Mouse (Mus musculus): ENCODE measurements around the gene Apoa2. TPM values are rescaled to one million over a fixed set of nuclear protein-coding genes. Genes with fewer than 3 reads are reported as not detected.
A peak's percentile ranks its signal among the peaks of the same experiment; 100 is the strongest.

Gene Apoa2
- polyA plus RNA-seq, 1 experiment = 1.2 TPM

- TF ChIP-seq CTCF (IDR thresholded peaks at IDR 0.05; ENCODE audit: borderline replicate concordance, insufficient read depth, low read length) (no peak), POLR2A (IDR thresholded peaks at IDR 0.05; ENCODE audit: low read depth, low read length) (no peak)
- H3K4me3 ChIP-seq (ENCODE audit: insufficient read depth, low read length) = peak overlapping the region; percentile 90
- H3K4me1 ChIP-seq (ENCODE audit: control insufficient read depth, insufficient read depth, low read length) = peaks cover 2% of the 10 kb centered on the region; the same call in 1 of the 2 replicates
- no peak overlapping the region for H3K27ac ChIP-seq (ENCODE audit: insufficient read depth, low read length)
Measured at GRCm38 (mm10) chr1:171221281-171222193, 3.3 kb upstream of the Apoa2 start.

- Histone ChIP-seq H3K27ac (ENCODE audit: insufficient read depth, low read length) (peak within 1 kb of the TSS; percentile 23; the same call in 1 of the 2 replicates), H3K4me3 (ENCODE audit: insufficient read depth, low read length) (peak within 1 kb of the TSS; percentile 90), H3K4me1 (ENCODE audit: control insufficient read depth, insufficient read depth, low read length) (peaks cover 2% of the 10 kb centered on the region; the same call in 1 of the 2 replicates)
- TF ChIP-seq CTCF (IDR thresholded peaks at IDR 0.05; ENCODE audit: borderline replicate concordance, insufficient read depth, low read length) (no peak), POLR2A (IDR thresholded peaks at IDR 0.05; ENCODE audit: low read depth, low read length) (peak; percentile 82)
Measured at GRCm38 (mm10) chr1:171222238-171223155, 2.4 kb upstream of the Apoa2 start, which contains the start of gene Tomm40l. Tomm40l (minus strand) TSS chr1:171222514.

GRCm38 (mm10) chr1:171223168-171223567 lies 1.7 kb upstream of the Apoa2 start:
- Histone ChIP-seq H3K27ac (ENCODE audit: insufficient read depth, low read length) (peak overlapping the region; percentile 23; the same call in 1 of the 2 replicates), H3K4me1 (ENCODE audit: control insufficient read depth, insufficient read depth, low read length) (peaks cover 2% of the 10 kb centered on the region; the same call in 1 of the 2 replicates), H3K4me3 (ENCODE audit: insufficient read depth, low read length) (no peak overlapping the region)
- no peak for TF ChIP-seq POLR2A (IDR thresholded peaks at IDR 0.05; ENCODE audit: low read depth, low read length)
- no peak for TF ChIP-seq CTCF (IDR thresholded peaks at IDR 0.05; ENCODE audit: borderline replicate concordance, insufficient read depth, low read length)

- no peak overlapping the region for H3K4me3 ChIP-seq (ENCODE audit: insufficient read depth, low read length)
- peaks cover 2% of the 10 kb centered on the region; the same call in 1 of the 2 replicates for H3K4me1 ChIP-seq (ENCODE audit: control insufficient read depth, insufficient read depth, low read length)
- H3K27ac ChIP-seq (ENCODE audit: insufficient read depth, low read length) = no peak overlapping the region
- TF ChIP-seq CTCF (IDR thresholded peaks at IDR 0.05; ENCODE audit: borderline replicate concordance, insufficient read depth, low read length) = no peak
Measured at GRCm38 (mm10) chr1:171223796-171224195, 1.1 kb upstream of the Apoa2 start.

- H3K4me3 ChIP-seq (ENCODE audit: insufficient read depth, low read length) = no peak overlapping the region
- H3K4me1 ChIP-seq (ENCODE audit: control insufficient read depth, insufficient read depth, low read length) = no peaks in the 10 kb centered on the region
- TF ChIP-seq CTCF (IDR thresholded peaks at IDR 0.05; ENCODE audit: borderline replicate concordance, insufficient read depth, low read length) = no peak
- no peak for TF ChIP-seq POLR2A (IDR thresholded peaks at IDR 0.05; ENCODE audit: low read depth, low read length)
- H3K27ac ChIP-seq (ENCODE audit: insufficient read depth, low read length) = no peak overlapping the region
Measured at GRCm38 (mm10) chr1:171226780-171227179, 1.9 kb downstream of the Apoa2 start.

GRCm38 (mm10) chr1:171227879-171228278 lies 3.0 kb downstream of the Apoa2 start:
- Histone ChIP-seq H3K27ac (ENCODE audit: insufficient read depth, low read length) (no peak overlapping the region), H3K4me1 (ENCODE audit: control insufficient read depth, insufficient read depth, low read length) (no peaks in the 10 kb centered on the region), H3K4me3 (ENCODE audit: insufficient read depth, low read length) (no peak overlapping the region)
- no peak for TF ChIP-seq POLR2A (IDR thresholded peaks at IDR 0.05; ENCODE audit: low read depth, low read length)
- TF ChIP-seq CTCF (IDR thresholded peaks at IDR 0.05; ENCODE audit: borderline replicate concordance, insufficient read depth, low read length) = no peak

- no peak for TF ChIP-seq POLR2A (IDR thresholded peaks at IDR 0.05; ENCODE audit: low read depth, low read length)
- no peak for TF ChIP-seq CTCF (IDR thresholded peaks at IDR 0.05; ENCODE audit: borderline replicate concordance, insufficient read depth, low read length)
- Histone ChIP-seq H3K4me3 (ENCODE audit: insufficient read depth, low read length) (no peak overlapping the region), H3K27ac (ENCODE audit: insufficient read depth, low read length) (no peak overlapping the region), H3K4me1 (ENCODE audit: control insufficient read depth, insufficient read depth, low read length) (no peaks in the 10 kb centered on the region)
Measured at GRCm38 (mm10) chr1:171229750-171230149, 4.9 kb downstream of the Apoa2 start.

- H3K4me3 ChIP-seq (ENCODE audit: insufficient read depth, low read length) = no peak overlapping the region
- no peak overlapping the region for H3K27ac ChIP-seq (ENCODE audit: insufficient read depth, low read length)
- no peaks in the 10 kb centered on the region for H3K4me1 ChIP-seq (ENCODE audit: control insufficient read depth, insufficient read depth, low read length)
- TF ChIP-seq POLR2A (IDR thresholded peaks at IDR 0.05; ENCODE audit: low read depth, low read length) = no peak
- TF ChIP-seq CTCF (IDR thresholded peaks at IDR 0.05; ENCODE audit: borderline replicate concordance, insufficient read depth, low read length) = no peak
Measured at GRCm38 (mm10) chr1:171230215-171230614, 5.4 kb downstream of the Apoa2 start.

- Histone ChIP-seq H3K4me1 (ENCODE audit: control insufficient read depth, insufficient read depth, low read length) (no peaks in the 10 kb centered on the region), H3K4me3 (ENCODE audit: insufficient read depth, low read length) (no peak overlapping the region), H3K27ac (ENCODE audit: insufficient read depth, low read length) (no peak overlapping the region)
- TF ChIP-seq CTCF (IDR thresholded peaks at IDR 0.05; ENCODE audit: borderline replicate concordance, insufficient read depth, low read length) = no peak
- no peak for TF ChIP-seq POLR2A (IDR thresholded peaks at IDR 0.05; ENCODE audit: low read depth, low read length)
Measured at GRCm38 (mm10) chr1:171231844-171232243, 7.0 kb downstream of the Apoa2 start.

Measured in embryonic fibroblast, embryonic 13.5 days (primary cell).